Mouse (Mus musculus): ENCODE results near the gene Txndc9.

Gene Txndc9

GRCm38 (mm10) chr1:37968746-37969145 lies 28.9 kb downstream of the Txndc9 start:
- DNase-seq, result no peak

GRCm38 (mm10) chr1:37965571-37965970 lies 32.1 kb downstream of the Txndc9 start:
- no peak for DNase-seq

GRCm38 (mm10) chr1:37959486-37959885 lies 38.2 kb downstream of the Txndc9 start:
- DNase-seq, result no peak

- DNase-seq, result no peak
Measured at GRCm38 (mm10) chr1:37958516-37958915, 39.2 kb downstream of the Txndc9 start.

GRCm38 (mm10) chr1:37957659-37958058 lies 40.0 kb downstream of the Txndc9 start, which contains the start of gene Lyg1:
Lyg1 (minus strand) TSS chr1:37957759.
- no peak for DNase-seq

- peak; percentile 17 for DNase-seq
Measured at GRCm38 (mm10) chr1:37956690-37957431, 40.8 kb downstream of the Txndc9 start.

GRCm38 (mm10) chr1:37955251-37955650 lies 42.4 kb downstream of the Txndc9 start:
- DNase-seq, result no peak

GRCm38 (mm10) chr1:37954786-37955185 lies 42.9 kb downstream of the Txndc9 start:
- no peak for DNase-seq

GRCm38 (mm10) chr1:37948906-37949305 lies 48.8 kb downstream of the Txndc9 start:
- no peak for DNase-seq
